Mouse (Mus musculus) kidney, postnatal 14 days (tissue): ENCODE results near the gene Trim29.
A peak's percentile ranks its signal among the peaks of the same experiment; 100 is the strongest.

Experiments
- DNase-seq: peaks from one replicate; pipeline ENCODE4 v3.0.0; 2022; ENCODE audit warnings: mixed read lengths

The Trim29 gene

GRCm38 (mm10) chr9:43310538-43310937 lies at the start of gene Trim29:
Trim29 (plus strand) TSS chr9:43310848.
- DNase-seq, result no peak

- no peak for DNase-seq
Measured at GRCm38 (mm10) chr9:43261124-43261907, 49.3 kb upstream of the Trim29 start.

GRCm38 (mm10) chr9:43261941-43262340 lies 48.7 kb upstream of the Trim29 start:
- peak; percentile 58 for DNase-seq

- peak; percentile 52 for DNase-seq
Measured at GRCm38 (mm10) chr9:43262390-43262789, 48.3 kb upstream of the Trim29 start.

DNA sequence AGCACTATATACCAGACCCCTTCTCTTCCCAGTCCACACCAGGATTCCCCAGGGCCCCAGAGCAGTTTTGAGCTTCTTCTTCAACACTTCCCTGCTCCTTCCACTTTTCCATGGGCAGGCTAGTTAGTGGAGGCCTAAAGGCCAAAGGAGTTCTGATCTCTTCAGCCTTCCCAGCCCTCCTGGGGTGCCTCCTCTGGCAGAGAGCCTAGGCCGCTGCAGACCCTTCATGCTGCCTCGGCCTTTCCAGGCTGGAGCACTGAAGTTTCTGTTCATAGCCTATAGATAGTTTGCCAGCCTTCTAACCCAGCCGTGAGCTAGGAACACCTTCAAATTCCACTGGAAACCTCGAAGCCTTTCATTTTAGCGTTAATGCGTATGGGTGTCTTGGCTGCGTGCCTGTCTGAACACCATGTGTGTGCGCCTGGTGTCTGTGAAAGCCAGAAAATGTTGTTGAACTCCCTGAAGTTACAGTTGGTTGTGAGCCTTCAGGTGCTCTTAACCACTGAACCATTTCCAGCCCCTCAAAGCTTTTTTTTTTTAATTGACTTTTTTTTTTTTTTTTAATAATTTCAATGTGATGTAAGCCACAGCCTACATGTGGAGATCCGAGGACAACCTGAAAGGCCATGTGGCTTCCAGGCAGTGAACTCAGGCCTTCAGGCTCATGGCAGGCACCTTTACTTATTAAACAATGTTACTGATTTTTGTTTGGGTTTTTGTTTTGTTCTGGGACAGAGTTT lies 47.7 kb upstream of the Trim29 start:
- DNase-seq, result peak; percentile 68

- peak; percentile 90 for DNase-seq
Measured at GRCm38 (mm10) chr9:43263946-43264451, 46.6 kb upstream of the Trim29 start.

DNA sequence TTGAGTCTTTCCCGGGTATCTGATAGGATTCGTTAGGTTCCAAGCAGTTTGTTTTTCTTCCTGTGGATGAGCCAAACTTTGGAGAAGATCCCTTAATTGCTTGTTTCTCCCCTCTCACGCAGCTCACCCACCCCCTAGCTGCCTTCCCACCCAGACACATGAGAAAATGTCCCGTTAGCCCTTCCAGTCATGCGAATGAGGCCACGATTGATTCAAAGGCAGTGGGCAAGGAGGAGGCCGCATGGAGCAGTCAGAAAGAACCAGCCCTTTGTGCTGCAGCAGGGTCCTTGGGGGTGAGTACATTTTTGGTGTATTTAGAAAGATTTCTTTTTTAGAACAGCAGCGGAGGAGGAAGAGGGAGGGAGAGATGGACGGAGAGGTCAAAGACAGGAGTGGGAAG lies 45.5 kb upstream of the Trim29 start:
- DNase-seq, result no peak

- no peak for DNase-seq
Measured at GRCm38 (mm10) chr9:43267357-43267756, 43.3 kb upstream of the Trim29 start.

DNA sequence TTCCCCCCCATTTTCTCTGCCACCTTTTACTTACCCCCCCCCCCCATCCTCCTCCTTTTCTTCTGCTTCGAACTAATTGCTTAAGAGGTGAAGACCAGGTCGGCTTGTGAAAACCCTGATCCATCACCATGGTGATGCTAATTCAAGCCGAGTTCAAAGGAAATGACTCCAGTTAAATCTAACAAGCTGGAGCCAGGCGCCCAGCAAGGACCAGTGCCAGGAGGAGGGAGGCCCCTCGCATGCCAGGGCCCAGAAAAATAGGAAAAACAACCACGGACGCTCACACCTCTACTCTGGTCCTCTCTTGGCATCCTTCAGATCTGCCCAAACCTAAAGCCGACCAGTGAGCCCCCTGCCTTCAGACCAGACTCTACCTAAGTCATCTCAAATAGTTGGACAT lies 41.5 kb upstream of the Trim29 start:
- DNase-seq, result peak; percentile 17

GRCm38 (mm10) chr9:43270723-43271252 lies 39.9 kb upstream of the Trim29 start:
- peak; percentile 37 for DNase-seq

- DNase-seq, result peak; percentile 30
Measured at GRCm38 (mm10) chr9:43271761-43272518, 38.7 kb upstream of the Trim29 start.

GRCm38 (mm10) chr9:43273735-43274134 lies 36.9 kb upstream of the Trim29 start:
- no peak for DNase-seq

GRCm38 (mm10) chr9:43284284-43284683 lies 26.4 kb upstream of the Trim29 start:
- peak; percentile 87 for DNase-seq

GRCm38 (mm10) chr9:43285281-43285680 lies 25.4 kb upstream of the Trim29 start:
- DNase-seq, result no peak

- peak; percentile 73 for DNase-seq
Measured at GRCm38 (mm10) chr9:43286870-43287269, 23.8 kb upstream of the Trim29 start.

GRCm38 (mm10) chr9:43293058-43293457 lies 17.6 kb upstream of the Trim29 start:
- no peak for DNase-seq

DNA sequence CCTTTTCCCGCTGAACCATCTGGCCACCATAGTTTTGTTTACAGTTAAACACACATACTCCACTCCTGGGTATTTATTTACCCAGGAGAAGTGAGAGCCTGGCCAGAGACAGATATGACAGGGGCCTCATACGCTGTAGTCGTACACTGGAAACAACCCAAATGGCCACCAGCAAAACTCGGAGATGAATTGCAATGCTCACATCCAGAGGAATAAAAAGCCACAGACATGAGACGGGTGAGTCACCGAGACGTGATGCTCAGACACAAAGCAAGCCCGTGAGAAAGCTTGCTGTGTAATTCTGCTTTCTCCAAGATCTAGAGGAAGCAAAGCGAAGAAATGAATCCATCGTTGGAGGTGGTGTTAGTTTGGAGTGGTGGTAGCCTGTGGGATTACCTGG lies 10.3 kb upstream of the Trim29 start:
- DNase-seq, result no peak

DNA sequence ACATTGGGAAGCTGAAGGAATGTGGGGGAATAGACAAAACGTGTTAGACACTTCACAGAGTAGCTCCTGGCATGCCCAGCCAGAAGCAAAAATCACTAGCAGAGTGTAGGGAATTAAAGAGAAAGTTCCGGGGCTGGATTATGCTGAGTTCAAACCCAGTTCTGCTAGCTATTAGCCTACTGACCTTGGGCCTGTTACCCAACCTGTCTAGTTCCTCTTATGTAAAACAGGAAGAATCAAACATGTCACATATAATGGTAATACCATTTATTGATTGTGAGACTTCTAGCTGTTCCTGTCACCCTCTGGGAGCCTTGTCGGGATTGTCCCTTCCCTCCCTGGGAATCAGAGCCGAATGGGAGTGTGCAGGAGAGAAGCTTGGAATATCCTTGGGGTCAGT lies 7.7 kb upstream of the Trim29 start:
- DNase-seq, result no peak

- no peak for DNase-seq
Measured at GRCm38 (mm10) chr9:43305882-43306281, 4.8 kb upstream of the Trim29 start.

DNA sequence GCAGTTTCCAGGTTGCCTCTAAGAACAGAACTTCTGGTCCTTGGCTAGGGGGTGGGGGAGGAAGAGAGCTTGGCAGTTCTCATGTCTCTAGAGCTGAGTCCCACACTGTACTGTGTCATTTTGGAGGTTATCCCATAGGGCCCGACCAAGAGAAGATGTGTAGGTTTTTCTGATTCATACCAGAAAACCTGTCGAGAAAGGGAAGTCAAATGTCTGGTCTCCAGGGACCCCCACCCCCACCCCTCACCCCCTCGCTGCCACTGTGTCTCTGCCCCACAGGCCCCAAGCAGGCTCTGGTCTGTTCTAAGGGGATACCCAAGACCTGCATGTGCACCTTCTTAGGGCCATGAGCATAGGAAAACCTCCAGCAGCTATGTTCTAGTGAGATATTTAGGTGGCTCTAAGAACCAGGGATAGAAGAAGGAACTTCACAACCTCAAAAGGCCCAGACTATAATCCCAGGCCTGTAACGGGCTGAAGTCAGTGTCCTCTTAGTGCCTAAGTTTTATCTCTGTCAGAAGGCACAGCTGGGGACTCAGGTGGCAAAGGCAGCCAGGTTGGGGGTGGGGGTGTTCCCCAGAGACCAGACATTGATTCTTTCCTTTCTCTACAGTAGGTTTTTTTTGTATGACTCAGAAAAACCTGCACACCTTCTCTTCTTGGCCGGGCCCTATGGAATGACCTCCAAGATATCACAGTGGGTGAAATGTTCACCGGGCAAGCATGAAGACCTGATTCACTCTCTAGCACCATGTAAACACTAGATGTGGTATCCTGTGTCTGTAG lies 1.4 kb upstream of the Trim29 start:
- no peak for DNase-seq

DNA sequence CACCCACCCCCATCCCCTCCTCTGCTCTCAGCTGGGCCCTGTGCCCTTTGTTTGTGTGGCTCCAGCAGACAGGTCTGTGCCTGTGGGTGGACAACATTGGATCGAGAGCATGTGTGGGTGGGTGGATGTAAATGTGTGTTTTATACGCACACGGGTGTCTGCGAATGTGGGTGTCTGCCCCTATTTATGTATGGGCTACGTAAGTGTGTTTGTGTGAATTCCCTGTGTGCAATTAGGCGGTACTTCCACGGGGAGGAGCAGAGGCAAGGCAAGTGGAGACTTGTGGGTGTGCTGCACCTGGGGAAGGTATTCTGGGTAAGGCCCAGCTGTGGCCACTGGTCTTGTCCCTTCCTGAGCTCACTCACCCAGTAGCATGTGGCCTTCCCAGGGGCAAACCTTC lies 1.5 kb downstream of the Trim29 start:
- DNase-seq, result no peak

- no peak for DNase-seq
Measured at GRCm38 (mm10) chr9:43313805-43314204, 3.2 kb downstream of the Trim29 start.
